Mouse (Mus musculus): ENCODE results near the gene Ftl1. TPM values are rescaled to one million over a fixed set of nuclear protein-coding genes. Genes with fewer than 3 reads are reported as not detected.
A peak's percentile ranks its signal among the peaks of the same experiment; 100 is the strongest.

The Ftl1 gene
- total RNA-seq, 1 experiment: 398 TPM

DNA sequence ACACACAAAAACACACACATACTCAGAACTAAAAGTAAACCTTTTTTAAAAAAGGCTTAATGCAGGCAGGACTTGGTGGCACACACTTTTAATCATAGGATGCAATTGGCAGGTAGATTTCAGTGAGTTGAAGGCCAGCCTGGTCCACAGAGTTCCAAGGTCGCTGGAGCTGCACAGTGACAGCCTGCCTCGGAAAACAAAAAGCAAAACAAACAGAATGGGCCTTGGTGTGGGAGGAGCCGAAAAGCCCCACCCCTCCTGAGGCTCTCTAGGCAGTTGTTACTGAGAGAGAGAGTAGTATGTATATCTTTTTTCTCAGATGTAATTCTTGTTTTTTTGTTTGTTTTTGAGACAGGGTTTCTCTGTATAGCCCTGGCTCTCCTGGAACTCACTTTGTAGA lies 31.6 kb upstream of the Ftl1 start:
- no peak overlapping the region; the same call in 1 of the 2 replicates for H3K9ac ChIP-seq (ENCODE audit: insufficient read depth, low read depth, low read length, poor library complexity, severe bottlenecking)
- H3K4me3 ChIP-seq (ENCODE audit: insufficient read depth in 1 of 2, low read depth in 1 of 2, low read length in 2 of 2, poor library complexity in 1 of 2, severe bottlenecking in 1 of 2): no peak overlapping the region
- TF ChIP-seq MAFK (IDR thresholded peaks at IDR 0.05; ENCODE audit: insufficient read depth, low read depth, low read length) (no peak), ZC3H11A (IDR thresholded peaks at IDR 0.05; ENCODE audit: borderline replicate concordance, low read depth, low read length) (no peak), CHD2 (IDR thresholded peaks at IDR 0.05; ENCODE audit: low read depth, low read length) (no peak), HCFC1 (IDR thresholded peaks at IDR 0.05; ENCODE audit: borderline replicate concordance, insufficient read depth, low read length) (no peak), ZNF384 (IDR thresholded peaks at IDR 0.05; ENCODE audit: low read depth, low read length) (no peak)
- H3K4me1 ChIP-seq (ENCODE audit: control insufficient read depth in 2 of 2, insufficient read depth in 2 of 2, low read length in 2 of 2, poor library complexity in 1 of 2): peaks cover 6 to 18% of the 10 kb centered on the region in 2 experiments; a peak in 3 of 4 replicates
- DNase-seq (ENCODE audit: low read depth, low spot score): no peak
- H3K9me3 ChIP-seq (ENCODE audit: control insufficient read depth, insufficient read depth, low read depth, low read length): no peaks in the 10 kb centered on the region
- peaks cover 11% of the 10 kb centered on the region; the same call in 1 of the 2 replicates for H3K36me3 ChIP-seq (ENCODE audit: control insufficient read depth, insufficient read depth, low read length, poor library complexity, severe bottlenecking)
- no peak overlapping the region for H3K27ac ChIP-seq (ENCODE audit: insufficient read depth, low read depth, low read length, poor library complexity, severe bottlenecking)
- in situ Hi-C loops (cut with MboI; ENCODE audit: low sequenced_read_pairs in 2 of 2, unreplicated experiment in 2 of 2): no loop called here

DNA sequence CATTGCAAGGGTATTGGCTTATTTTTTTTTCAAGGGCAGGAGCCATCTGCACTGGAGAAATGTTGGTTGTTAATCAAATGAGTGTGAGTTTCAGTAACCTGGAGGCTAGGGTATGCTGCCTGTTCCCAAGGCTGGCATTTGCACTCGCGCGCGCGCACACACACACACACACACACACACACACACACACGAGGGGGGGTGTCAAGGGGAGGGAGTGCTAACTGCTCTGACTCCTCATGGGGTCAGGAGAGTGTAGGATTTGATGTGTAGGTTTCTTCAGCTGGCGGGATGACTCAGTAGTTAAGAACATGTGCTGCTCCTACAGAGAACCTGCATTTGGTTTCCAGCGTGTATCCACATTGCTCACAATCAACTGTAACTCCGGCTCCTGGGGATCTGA lies 31.1 kb upstream of the Ftl1 start:
- Histone ChIP-seq H3K4me3 (ENCODE audit: insufficient read depth in 1 of 2, low read depth in 1 of 2, low read length in 2 of 2, poor library complexity in 1 of 2, severe bottlenecking in 1 of 2) (no peak overlapping the region), H3K9me3 (ENCODE audit: control insufficient read depth, insufficient read depth, low read depth, low read length) (no peaks in the 10 kb centered on the region), H3K27ac (ENCODE audit: insufficient read depth, low read depth, low read length, poor library complexity, severe bottlenecking) (no peak overlapping the region), H3K4me1 (ENCODE audit: control insufficient read depth in 2 of 2, insufficient read depth in 2 of 2, low read length in 2 of 2, poor library complexity in 1 of 2) (peaks cover 6 to 19% of the 10 kb centered on the region in 2 experiments; a peak in 3 of 4 replicates), H3K36me3 (ENCODE audit: control insufficient read depth, insufficient read depth, low read length, poor library complexity, severe bottlenecking) (peaks cover 10% of the 10 kb centered on the region; the same call in 1 of the 2 replicates), H3K9ac (ENCODE audit: insufficient read depth, low read depth, low read length, poor library complexity, severe bottlenecking) (no peak overlapping the region; the same call in 1 of the 2 replicates)
- in situ Hi-C loops (cut with MboI; ENCODE audit: low sequenced_read_pairs in 2 of 2, unreplicated experiment in 2 of 2): no loop called here
- no peak for DNase-seq (ENCODE audit: low read depth, low spot score)
- TF ChIP-seq ZC3H11A (IDR thresholded peaks at IDR 0.05; ENCODE audit: borderline replicate concordance, low read depth, low read length): no peak

DNA sequence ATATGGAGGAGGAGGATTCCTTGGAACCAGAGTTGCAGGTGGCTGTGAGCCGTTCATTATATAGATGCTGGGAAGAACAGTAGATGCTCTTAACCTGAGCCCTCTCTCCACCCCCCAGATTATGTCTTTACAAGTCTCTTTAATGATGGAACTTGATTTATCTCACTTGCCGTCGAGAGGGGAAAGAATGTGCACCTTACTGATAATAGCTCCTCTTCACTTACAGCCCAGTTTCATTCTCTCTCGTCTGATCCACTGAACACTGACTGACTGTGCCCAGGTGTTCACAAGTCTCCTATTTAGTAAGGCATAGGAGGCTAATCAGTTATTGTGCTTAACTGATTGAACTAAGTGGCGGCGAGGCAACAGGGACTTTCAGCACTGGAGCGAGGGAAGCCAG lies 29.9 kb upstream of the Ftl1 start:
- no peak overlapping the region for H3K9ac ChIP-seq (ENCODE audit: insufficient read depth, low read depth, low read length, poor library complexity, severe bottlenecking)
- H3K9me3 ChIP-seq (ENCODE audit: control insufficient read depth, insufficient read depth, low read depth, low read length): no peaks in the 10 kb centered on the region
- H3K4me3 ChIP-seq (ENCODE audit: insufficient read depth in 1 of 2, low read depth in 1 of 2, low read length in 2 of 2, poor library complexity in 1 of 2, severe bottlenecking in 1 of 2): no peak overlapping the region
- no peak for DNase-seq (ENCODE audit: low read depth, low spot score)
- no peak overlapping the region for H3K27ac ChIP-seq (ENCODE audit: insufficient read depth, low read depth, low read length, poor library complexity, severe bottlenecking)
- in situ Hi-C loops (cut with MboI; ENCODE audit: low sequenced_read_pairs in 2 of 2, unreplicated experiment in 2 of 2): no loop called here
- peaks cover 6 to 16% of the 10 kb centered on the region in 2 experiments; a peak in 3 of 4 replicates for H3K4me1 ChIP-seq (ENCODE audit: control insufficient read depth in 2 of 2, insufficient read depth in 2 of 2, low read length in 2 of 2, poor library complexity in 1 of 2)
- no peak for TF ChIP-seq CHD2 (IDR thresholded peaks at IDR 0.05; ENCODE audit: low read depth, low read length)
- TF ChIP-seq HCFC1 (IDR thresholded peaks at IDR 0.05; ENCODE audit: borderline replicate concordance, insufficient read depth, low read length): no peak
- TF ChIP-seq ZNF384 (IDR thresholded peaks at IDR 0.05; ENCODE audit: low read depth, low read length): no peak
- peaks cover 13% of the 10 kb centered on the region; the same call in 1 of the 2 replicates for H3K36me3 ChIP-seq (ENCODE audit: control insufficient read depth, insufficient read depth, low read length, poor library complexity, severe bottlenecking)

DNA sequence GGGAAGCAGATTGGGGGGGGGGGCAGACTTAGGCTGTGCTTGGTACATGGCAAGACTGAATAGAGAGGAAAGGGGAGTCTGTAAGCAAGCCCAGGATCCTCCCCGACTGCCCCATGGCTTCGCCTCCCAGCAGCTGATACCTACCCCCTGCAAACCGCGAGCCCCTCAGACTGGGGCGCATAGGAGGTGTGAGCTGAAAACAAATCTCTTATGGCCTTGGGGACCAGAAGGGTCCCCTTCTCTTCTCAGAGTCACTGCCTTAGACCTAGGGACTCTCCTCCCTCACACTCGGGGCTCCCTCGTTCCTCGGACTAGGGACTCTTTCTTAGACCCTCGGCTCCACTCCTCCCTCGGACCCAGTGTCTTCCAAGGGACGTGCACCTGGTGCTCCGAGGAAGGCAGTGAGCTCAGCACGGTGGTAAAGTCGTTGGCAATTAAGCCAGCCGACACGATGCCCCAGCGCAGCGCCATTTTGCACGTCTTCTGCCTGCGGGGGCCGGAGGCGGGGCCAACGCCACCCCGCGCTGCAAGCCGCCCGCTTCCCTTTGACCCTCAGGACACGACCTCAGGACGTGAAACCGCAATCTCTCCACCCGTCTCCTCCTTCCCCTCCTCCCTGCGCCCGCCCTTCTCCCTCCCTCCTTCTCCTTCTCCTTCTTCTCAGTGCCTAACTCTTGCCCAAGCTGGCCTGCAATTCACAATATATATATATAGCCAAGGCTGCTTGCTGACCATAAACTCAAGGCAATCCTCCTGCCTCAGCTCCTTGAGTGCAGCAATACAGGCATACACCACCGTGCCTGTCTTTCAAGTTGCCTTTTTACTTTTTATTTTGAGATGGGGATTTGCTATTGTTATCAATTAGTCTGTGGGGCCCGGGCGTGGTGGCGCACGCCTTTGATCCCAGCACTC lies 28.9 kb upstream of the Ftl1 start, which contains the start of gene Dhdh:
Gene Dhdh, minus strand, starts transcription at position 513 of the 912 bp plus-strand sequence.
- H3K9me3 ChIP-seq (ENCODE audit: control insufficient read depth, insufficient read depth, low read depth, low read length): no peaks in the 10 kb centered on the region
- peaks cover 13% of the 10 kb centered on the region; the same call in 1 of the 2 replicates for H3K36me3 ChIP-seq (ENCODE audit: control insufficient read depth, insufficient read depth, low read length, poor library complexity, severe bottlenecking)
- peak within 1 kb of the TSS; percentile 85 to 97 for H3K4me3 ChIP-seq (ENCODE audit: insufficient read depth in 1 of 2, low read depth in 1 of 2, low read length in 2 of 2, poor library complexity in 1 of 2, severe bottlenecking in 1 of 2)
- H3K4me1 ChIP-seq (ENCODE audit: control insufficient read depth in 2 of 2, insufficient read depth in 2 of 2, low read length in 2 of 2, poor library complexity in 1 of 2): peaks cover 6 to 14% of the 10 kb centered on the region in 2 experiments; a peak in 3 of 4 replicates
- peak within 1 kb of the TSS; percentile 92 for H3K9ac ChIP-seq (ENCODE audit: insufficient read depth, low read depth, low read length, poor library complexity, severe bottlenecking)
- TF ChIP-seq ZNF384 (IDR thresholded peaks at IDR 0.05; ENCODE audit: low read depth, low read length): no peak
- no peak for TF ChIP-seq ZC3H11A (IDR thresholded peaks at IDR 0.05; ENCODE audit: borderline replicate concordance, low read depth, low read length)
- no peak for TF ChIP-seq MAFK (IDR thresholded peaks at IDR 0.05; ENCODE audit: insufficient read depth, low read depth, low read length)
- TF ChIP-seq HCFC1 (IDR thresholded peaks at IDR 0.05; ENCODE audit: borderline replicate concordance, insufficient read depth, low read length): no peak
- TF ChIP-seq CHD2 (IDR thresholded peaks at IDR 0.05; ENCODE audit: low read depth, low read length): no peak
- no peak for DNase-seq (ENCODE audit: low read depth, low spot score)
- H3K27ac ChIP-seq (ENCODE audit: insufficient read depth, low read depth, low read length, poor library complexity, severe bottlenecking): peak within 1 kb of the TSS; percentile 76; the same call in 1 of the 2 replicates
- in situ Hi-C loops (cut with MboI; ENCODE audit: low sequenced_read_pairs in 2 of 2, unreplicated experiment in 2 of 2): no loop called here
